Mouse (Mus musculus): ENCODE measurements around the gene Wnt3.

DNA sequence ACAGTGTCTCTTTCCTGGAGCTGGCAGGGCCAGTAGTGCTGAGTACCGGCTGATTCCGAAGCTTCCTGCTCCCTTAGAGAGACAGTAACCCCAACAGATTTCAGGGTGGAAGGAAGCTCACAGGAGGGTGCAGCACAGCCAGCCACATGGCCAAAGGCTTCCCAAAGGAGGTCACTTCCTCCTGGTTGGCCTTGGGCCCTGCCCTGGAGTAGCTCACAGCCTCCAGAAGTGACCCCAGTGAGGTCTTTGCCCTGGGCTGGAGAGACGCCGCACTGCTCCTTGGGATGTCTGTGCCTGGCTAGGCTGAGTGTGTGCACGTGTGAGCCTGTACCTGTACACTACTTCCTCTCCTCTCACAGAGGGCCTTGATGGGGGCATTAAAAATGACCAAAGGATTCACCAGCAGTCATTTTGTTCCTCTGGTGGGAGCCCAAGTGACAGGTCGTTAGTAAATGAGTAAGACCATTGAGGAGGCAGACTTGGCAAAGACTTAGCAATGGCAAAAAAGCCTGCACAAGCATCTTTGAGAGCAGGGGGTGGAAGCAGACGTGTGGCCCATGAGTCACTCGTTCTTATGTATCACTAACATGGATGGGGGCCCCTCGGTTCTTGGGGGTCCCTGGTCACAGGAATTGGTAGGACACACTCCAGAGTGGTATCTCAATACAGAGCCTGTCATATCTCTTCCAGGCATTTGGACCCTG is 44.5 kb upstream of the Wnt3 start:
- TF ChIP-seq CTCF (IDR thresholded peaks at IDR 0.05) (no peak), EP300 (IDR thresholded peaks at IDR 0.05) (no peak)

All from lung, postnatal 0 days (tissue).